Mouse (Mus musculus) layer of hippocampus, adult 9-11 months (tissue): ENCODE results near the gene Htr1d.

Source experiments
- DNase-seq: peaks from one replicate; pipeline ENCODE4 v3.0.0; 2022

The Htr1d gene

GRCm38 (mm10) chr4:136452792-136453191 is 29.5 kb downstream of the Htr1d start:
- no peak for DNase-seq

GRCm38 (mm10) chr4:136454850-136455260 is 31.5 kb downstream of the Htr1d start:
- peak; percentile 26 for DNase-seq

GRCm38 (mm10) chr4:136456516-136457218 is 33.3 kb downstream of the Htr1d start:
- DNase-seq, result no peak

GRCm38 (mm10) chr4:136458276-136458675 is 35.0 kb downstream of the Htr1d start:
- no peak for DNase-seq

- DNase-seq, result no peak
Measured at GRCm38 (mm10) chr4:136459210-136459609, 35.9 kb downstream of the Htr1d start.

- DNase-seq, result no peak
Measured at GRCm38 (mm10) chr4:136461206-136461605, 37.9 kb downstream of the Htr1d start.

GRCm38 (mm10) chr4:136461761-136462085 is 38.4 kb downstream of the Htr1d start:
- no peak for DNase-seq

GRCm38 (mm10) chr4:136462086-136462838 is 38.9 kb downstream of the Htr1d start, which contains the start of gene 6030445D17Rik:
TSS of gene 6030445D17Rik (plus strand) at chr4:136462250.
- DNase-seq, result peak; percentile 51

- DNase-seq, result peak; percentile 32
Measured at GRCm38 (mm10) chr4:136462839-136463178, 39.5 kb downstream of the Htr1d start.

GRCm38 (mm10) chr4:136463436-136463835 is 40.1 kb downstream of the Htr1d start:
- no peak for DNase-seq

GRCm38 (mm10) chr4:136466226-136466625 is 42.9 kb downstream of the Htr1d start:
- DNase-seq, result no peak

GRCm38 (mm10) chr4:136468553-136469327 is 45.4 kb downstream of the Htr1d start:
- peak; percentile 93 for DNase-seq

GRCm38 (mm10) chr4:136469371-136469903 is 46.1 kb downstream of the Htr1d start, which contains the start of gene Luzp1:
TSS of gene Luzp1 (plus strand) at chr4:136469761.
- peak; percentile 94 for DNase-seq

- no peak for DNase-seq
Measured at GRCm38 (mm10) chr4:136469941-136470346, 46.6 kb downstream of the Htr1d start.

- no peak for DNase-seq
Measured at GRCm38 (mm10) chr4:136470347-136471071, 47.2 kb downstream of the Htr1d start.

GRCm38 (mm10) chr4:136476692-136477091 is 53.4 kb downstream of the Htr1d start:
- no peak for DNase-seq

GRCm38 (mm10) chr4:136486549-136486948 is 63.2 kb downstream of the Htr1d start:
- DNase-seq, result no peak
